ENCODE assay signal across 29 mouse cellular contexts in genomic region chr4:58371106-58371505, GRCm38 (mm10).
"Had no signal": no experiment of that assay in that cellular context is flagged by ENCODE, and none has a peak within 500 bp of the region (broad histone marks: within the 10 kb centered on the region; RNA-seq: fewer than 3 reads in every experiment).

No protein-coding gene starts in this region.

- H3K27ac ChIP-seq: gastrocnemius, adult 2 months; heart, adult 2 months; heart, embryonic 13.5 days; heart, embryonic 15.5 days; hindbrain, embryonic 13.5 days; hindbrain, embryonic 15.5 days; hindbrain, postnatal 0 days; kidney, embryonic 15.5 days; kidney, postnatal 0 days; limb, embryonic 10.5 days; limb, embryonic 12.5 days; liver, embryonic 13.5 days; liver, embryonic 15.5 days had no signal

- H3K27me3 ChIP-seq: heart, embryonic 13.5 days; heart, embryonic 15.5 days; hindbrain, embryonic 13.5 days; hindbrain, embryonic 15.5 days; kidney, embryonic 15.5 days; limb, embryonic 12.5 days; liver, embryonic 13.5 days; liver, embryonic 15.5 days had no signal

- H3K9me3 ChIP-seq: heart, embryonic 13.5 days; heart, embryonic 15.5 days; hindbrain, embryonic 13.5 days; hindbrain, embryonic 15.5 days; kidney, embryonic 15.5 days; limb, embryonic 10.5 days; limb, embryonic 12.5 days; liver, embryonic 13.5 days; liver, embryonic 15.5 days had no signal

- H3K9ac ChIP-seq: heart, embryonic 13.5 days; heart, embryonic 15.5 days; hindbrain, embryonic 13.5 days; hindbrain, embryonic 15.5 days; kidney, embryonic 15.5 days; limb, embryonic 12.5 days; liver, embryonic 13.5 days; liver, embryonic 15.5 days had no signal

- H3K4me1 ChIP-seq: heart, embryonic 13.5 days; heart, embryonic 15.5 days; hindbrain, embryonic 13.5 days; hindbrain, embryonic 15.5 days; kidney, embryonic 15.5 days; limb, embryonic 10.5 days; limb, embryonic 12.5 days; liver, embryonic 13.5 days; liver, embryonic 15.5 days had no signal

- ATAC-seq: hindbrain, postnatal 0 days; intestine, embryonic 16.5 days had no signal

- H3K4me2 ChIP-seq: heart, embryonic 11.5 days; heart, embryonic 13.5 days; heart, embryonic 15.5 days; hindbrain, embryonic 13.5 days; hindbrain, embryonic 15.5 days; kidney, embryonic 15.5 days; limb, embryonic 12.5 days; liver, embryonic 11.5 days; liver, embryonic 13.5 days; liver, embryonic 15.5 days had no signal

- H3K36me3 ChIP-seq: heart, embryonic 13.5 days; heart, embryonic 15.5 days; hindbrain, embryonic 13.5 days; hindbrain, embryonic 15.5 days; kidney, embryonic 15.5 days; limb, embryonic 10.5 days; limb, embryonic 12.5 days; liver, embryonic 13.5 days; liver, embryonic 15.5 days had no signal

- H3K4me3 ChIP-seq: gastrocnemius, adult 2 months; heart, adult 2 months; heart, embryonic 13.5 days; heart, embryonic 15.5 days; hindbrain, embryonic 13.5 days; hindbrain, embryonic 15.5 days; kidney, embryonic 15.5 days; limb, embryonic 10.5 days; limb, embryonic 12.5 days; liver, embryonic 13.5 days; liver, embryonic 15.5 days had no signal

- DNase-seq: gastrocnemius, adult 2 months; gastrocnemius, postnatal 10 days; gastrocnemius, postnatal 25 days; heart, adult 11 months; heart, adult 2 months; heart, postnatal 14 days; heart, postnatal 36 days; kidney, adult 11 months; kidney, adult 2 months; kidney, adult 9 months; kidney, postnatal 14 days; kidney, postnatal 36 days; layer of hippocampus, adult 9-11 months; layer of hippocampus, postnatal 36 days; liver; liver, embryonic 13.5 days had no signal
